Mouse (Mus musculus) liver, adult 2 months (tissue): ENCODE results near the gene Taar2. TPM values are rescaled to one million over a fixed set of nuclear protein-coding genes. Genes with fewer than 3 reads are reported as not detected.

Experiments
- DNase-seq: peaks from one replicate; pipeline ENCODE4 v3.0.0-alpha.2; 2011; ENCODE audit warnings: low read depth, low spot score; ENCODE audit errors: extremely low read depth
- H3K27ac ChIP-seq: fragments of 200-500 bp; replicated peaks from 2 replicates; pipeline ENCODE4 v1.5.1; 2012; ENCODE audit warnings: low read depth, mild to moderate bottlenecking, control low read depth, inconsistent platforms, low read length; ENCODE audit not compliant: insufficient read depth
- H3K27me3 ChIP-seq: fragments of 200-500 bp; 2 replicates; pipeline ENCODE4 v1.6.1; 2012; ENCODE audit warnings: mild to moderate bottlenecking, moderate library complexity, low read length, inconsistent platforms; ENCODE audit not compliant: control insufficient read depth, insufficient read depth
- H3K36me3 ChIP-seq: fragments of 200-500 bp; 2 replicates; pipeline ENCODE4 v1.6.1; 2012; ENCODE audit warnings: low read length, inconsistent platforms; ENCODE audit not compliant: control insufficient read depth, insufficient read depth
- H3K4me1 ChIP-seq: fragments of 200-500 bp; 2 replicates; pipeline ENCODE4 v1.6.1; 2011; ENCODE audit warnings: low read length; ENCODE audit not compliant: control insufficient read depth, insufficient read depth
- H3K4me3 ChIP-seq: fragments of 200-500 bp; 2 replicates; pipeline ENCODE4 v1.5.1; 2011; ENCODE audit warnings: low read depth, mild to moderate bottlenecking, control low read depth, low read length, moderate library complexity; ENCODE audit not compliant: insufficient read depth
- H3K79me2 ChIP-seq: fragments of 200-500 bp; 2 replicates; pipeline ENCODE4 v1.6.1; 2012; ENCODE audit warnings: inconsistent platforms, mild to moderate bottlenecking, low read length, moderate library complexity; ENCODE audit not compliant: control insufficient read depth, insufficient read depth
- H3K9ac ChIP-seq: fragments of 200-500 bp; 2 replicates; pipeline ENCODE4 v1.6.1; 2012; ENCODE audit warnings: low read depth, mild to moderate bottlenecking, control low read depth, inconsistent platforms, low read length
- CTCF ChIP-seq: fragments of 200-500 bp; IDR thresholded peaks from 2 replicates; pipeline ENCODE4 v1.5.1; 2011; ENCODE audit warnings: low read depth, low read length, control low read depth
- POLR2A ChIP-seq: fragments of 200-500 bp; IDR thresholded peaks from 2 replicates; pipeline ENCODE4 v1.6.1; 2011; ENCODE audit warnings: low read length, control low read depth; ENCODE audit not compliant: insufficient read depth; ENCODE audit errors: extremely low read depth
- WGBS: fragments of 180-500 bp; shearing (Covaris S2); methylation state at CpG from one replicate; pipeline ENCODE4 v1.1.7; 2018; 5-methylcytosine and 5-hydroxymethylcytosine counted together
- polyA plus RNA-seq: library from polyadenylated mRNA; depleted of rRNA; stranded (reverse); fragments of >200 nt; gene quantifications from 2 replicates; pipeline ENCODE4 v1.2.3, GENCODE M21; 2012
- total RNA-seq: library from RNA; depleted of rRNA; stranded (reverse); fragments of >200 nt; gene quantifications from 2 replicates; pipeline ENCODE4 v1.2.3, GENCODE M21; 2014

Taar2 gene
- total and polyA plus RNA-seq, 2 experiments, result not detected

GRCm38 (mm10) chr10:23949508-23950005 is 11.2 kb downstream of the Taar2 start, which contains the start of gene Taar3:
Gene Taar3 (plus strand): TSS chr10:23949558.
- no peaks in the 10 kb centered on the region for H3K4me1 ChIP-seq
- WGBS, result 92% methylated on average over 16 of the region's 16 CpGs
- H3K36me3 ChIP-seq, result no peaks in the 10 kb centered on the region
- H3K27ac ChIP-seq, result no peak within 1 kb of the TSS
- TF ChIP-seq CTCF (no peak), POLR2A (no peak)
- H3K4me3 ChIP-seq, result no peak within 1 kb of the TSS
- no peaks in the 10 kb centered on the region for H3K27me3 ChIP-seq
- no peak for DNase-seq
- H3K9ac ChIP-seq, result no peak within 1 kb of the TSS
- no peaks in the 10 kb centered on the region for H3K79me2 ChIP-seq

DNA sequence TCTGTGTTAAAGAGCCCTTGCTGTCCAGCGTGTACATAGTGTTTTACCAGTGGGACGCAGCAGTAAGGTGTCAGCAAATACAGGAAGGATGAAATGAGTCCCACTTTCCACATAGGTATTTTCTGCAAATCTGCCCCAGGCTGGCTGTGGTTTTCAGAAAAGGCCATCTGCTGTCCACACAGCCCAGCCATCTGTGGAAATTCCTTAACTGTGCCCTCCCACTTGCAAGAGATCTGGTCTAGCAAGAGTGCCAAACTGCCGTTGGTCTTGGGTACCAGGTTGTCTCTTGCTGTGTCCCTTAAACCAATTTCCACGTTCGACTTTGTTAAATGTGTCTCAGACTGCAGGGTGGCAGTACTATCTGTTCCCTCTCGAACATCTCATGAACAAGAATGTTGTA is 13.3 kb downstream of the Taar2 start:
- Histone ChIP-seq H3K36me3 (no peaks in the 10 kb centered on the region), H3K4me3 (no peak overlapping the region), H3K27me3 (no peaks in the 10 kb centered on the region), H3K79me2 (no peaks in the 10 kb centered on the region), H3K9ac (no peak overlapping the region), H3K27ac (no peak overlapping the region), H3K4me1 (no peaks in the 10 kb centered on the region)
- WGBS, result 86% methylated on average over 6 of the region's 6 CpGs
- no peak for DNase-seq
- no peak for TF ChIP-seq POLR2A
- no peak for TF ChIP-seq CTCF

GRCm38 (mm10) chr10:23959071-23959470 is 20.7 kb downstream of the Taar2 start:
- no peaks in the 10 kb centered on the region for H3K27me3 ChIP-seq
- H3K36me3 ChIP-seq, result no peaks in the 10 kb centered on the region
- H3K79me2 ChIP-seq, result no peaks in the 10 kb centered on the region
- H3K27ac ChIP-seq, result no peak overlapping the region
- WGBS, result 15% methylated on average over 3 of the region's 3 CpGs
- H3K4me1 ChIP-seq, result peaks cover 2% of the 10 kb centered on the region; the same call in 1 of the 2 replicates
- peak; percentile 67 for DNase-seq
- no peak overlapping the region for H3K4me3 ChIP-seq
- no peak overlapping the region for H3K9ac ChIP-seq
- TF ChIP-seq CTCF (no peak), POLR2A (no peak)

- TF ChIP-seq CTCF, result no peak
- TF ChIP-seq POLR2A, result no peak
- DNase-seq, result no peak
- H3K4me3 ChIP-seq, result no peak within 1 kb of the TSS
- H3K4me1 ChIP-seq, result peaks cover 2% of the 10 kb centered on the region; the same call in 1 of the 2 replicates
- H3K9ac ChIP-seq, result no peak within 1 kb of the TSS
- no peak within 1 kb of the TSS for H3K27ac ChIP-seq
- H3K36me3 ChIP-seq, result no peaks in the 10 kb centered on the region
- H3K27me3 ChIP-seq, result no peaks in the 10 kb centered on the region
- no peaks in the 10 kb centered on the region for H3K79me2 ChIP-seq
- WGBS, result 96% methylated on average over 13 of the region's 13 CpGs
Measured at GRCm38 (mm10) chr10:23960444-23960915, 22.1 kb downstream of the Taar2 start, which contains the start of gene Taar4. Gene Taar4 (plus strand): TSS chr10:23960494.

GRCm38 (mm10) chr10:23963444-23963843 is 25.1 kb downstream of the Taar2 start:
- no peak for DNase-seq
- H3K27me3 ChIP-seq, result no peaks in the 10 kb centered on the region
- peaks cover 2% of the 10 kb centered on the region; the same call in 1 of the 2 replicates for H3K4me1 ChIP-seq
- H3K36me3 ChIP-seq, result no peaks in the 10 kb centered on the region
- no peaks in the 10 kb centered on the region for H3K79me2 ChIP-seq
- H3K27ac ChIP-seq, result no peak overlapping the region
- 63% methylated on average over 3 of the region's 3 CpGs for WGBS
- TF ChIP-seq POLR2A (no peak), CTCF (no peak)
- H3K9ac ChIP-seq, result no peak overlapping the region
- no peak overlapping the region for H3K4me3 ChIP-seq

- DNase-seq, result no peak
- TF ChIP-seq POLR2A, result no peak
- no peak for TF ChIP-seq CTCF
- Histone ChIP-seq H3K79me2 (no peaks in the 10 kb centered on the region), H3K4me3 (no peak overlapping the region), H3K27me3 (no peaks in the 10 kb centered on the region), H3K27ac (no peak overlapping the region), H3K36me3 (no peaks in the 10 kb centered on the region), H3K9ac (no peak overlapping the region), H3K4me1 (no peaks in the 10 kb centered on the region)
- 89% methylated on average over 6 of the region's 6 CpGs for WGBS
Measured at GRCm38 (mm10) chr10:23964921-23965610, 26.7 kb downstream of the Taar2 start.
